Comparison of ENCODE assay signal across 11 mouse cellular contexts in the genomic region with DNA sequence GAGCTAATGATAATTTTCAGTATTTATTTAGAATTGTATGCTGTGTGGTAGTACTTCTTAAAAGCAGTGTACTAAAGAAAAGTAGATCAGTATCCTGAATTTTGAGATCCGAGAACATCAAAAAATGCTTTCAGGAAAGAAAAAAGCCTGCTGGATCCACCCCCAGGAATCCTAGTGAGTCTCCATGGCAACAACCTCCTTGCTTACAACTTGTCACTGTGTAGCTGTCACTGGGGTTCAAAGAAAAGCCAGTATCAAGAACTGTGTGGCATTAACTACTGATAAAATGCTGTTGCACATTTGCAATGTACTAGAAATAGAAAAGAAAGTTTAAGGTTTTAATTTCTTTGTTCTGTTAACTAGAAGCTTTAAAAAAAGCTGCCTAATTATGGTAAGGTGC. TPM values are rescaled to one million over a fixed set of nuclear protein-coding genes. Genes with fewer than 3 reads are reported as not detected.
A peak's percentile ranks its signal among the peaks of the same experiment; 100 is the strongest.
DNase-seq lines count a peak whose midpoint lies in the region; ATAC-seq and TF ChIP-seq lines count a peak whose summit lies in the region.
"Had no signal": no experiment of that assay in that cellular context is flagged by ENCODE, and none has a peak within 500 bp of the region (broad histone marks: within the 10 kb centered on the region; RNA-seq: fewer than 3 reads in every experiment).

No protein-coding gene starts in this region.

- H3K4me3 ChIP-seq in layer of hippocampus, adult 2 months, result no peak overlapping the region; the same call in 1 of the 2 replicates
- no peak overlapping the region for H3K4me3 ChIP-seq in forebrain, embryonic 15.5 days
- no peak overlapping the region for H3K4me3 ChIP-seq in midbrain, embryonic 15.5 days
- no peak overlapping the region for H3K4me3 ChIP-seq in intestine, embryonic 15.5 days (replicated peaks)

- DNase-seq in layer of hippocampus, adult 2 months (ENCODE audit: low spot score in 2 of 2), result peak; percentile 50 to 55
- no peak for DNase-seq in layer of hippocampus, postnatal 25 days (ENCODE audit: extremely low spot score in 1 of 2, low spot score in 1 of 2)
- peak; percentile 41 for DNase-seq in embryo, embryonic 10 days (ENCODE audit: low spot score)
- DNase-seq in gastrocnemius, postnatal 10 days, result no peak
- DNase-seq: cerebellum, postnatal 36 days; kidney, postnatal 25 days; lung, postnatal 10 days had no signal

- peak overlapping the region; percentile 58 for H3K27ac ChIP-seq in layer of hippocampus, adult 2 months
- H3K27ac ChIP-seq in forebrain, embryonic 15.5 days (replicated peaks), result peak overlapping the region; percentile 39
- H3K27ac ChIP-seq in midbrain, embryonic 15.5 days, result peak overlapping the region; percentile 50
- H3K27ac ChIP-seq in intestine, embryonic 15.5 days, result no peak overlapping the region
- H3K27ac ChIP-seq: stomach, postnatal 0 days had no signal

- H3K36me3 ChIP-seq in forebrain, embryonic 15.5 days, result no peaks in the 10 kb centered on the region
- no peaks in the 10 kb centered on the region for H3K36me3 ChIP-seq in midbrain, embryonic 15.5 days (replicated peaks)
- no peaks in the 10 kb centered on the region for H3K36me3 ChIP-seq in intestine, embryonic 15.5 days

- no peaks in the 10 kb centered on the region for H3K9me3 ChIP-seq in forebrain, embryonic 15.5 days
- H3K9me3 ChIP-seq in midbrain, embryonic 15.5 days, result no peaks in the 10 kb centered on the region
- H3K9me3 ChIP-seq in intestine, embryonic 15.5 days, result no peaks in the 10 kb centered on the region

- H3K27me3 ChIP-seq in forebrain, embryonic 15.5 days, result no peaks in the 10 kb centered on the region
- no peaks in the 10 kb centered on the region for H3K27me3 ChIP-seq in midbrain, embryonic 15.5 days (replicated peaks)
- H3K27me3 ChIP-seq in intestine, embryonic 15.5 days (replicated peaks), result no peaks in the 10 kb centered on the region

- 0% methylated on average over 1 of the region's 1 CpGs for WGBS in forebrain, embryonic 15.5 days
- WGBS in midbrain, embryonic 15.5 days, result 0% methylated on average over 1 of the region's 1 CpGs
- WGBS in intestine, embryonic 15.5 days, result 66% methylated on average over 1 of the region's 1 CpGs

- H3K9ac ChIP-seq in forebrain, embryonic 15.5 days (replicated peaks), result no peak overlapping the region
- no peak overlapping the region for H3K9ac ChIP-seq in midbrain, embryonic 15.5 days
- H3K9ac ChIP-seq in intestine, embryonic 15.5 days, result no peak overlapping the region

- ATAC-seq in forebrain, embryonic 15.5 days (replicated peaks), result peak; percentile 91
- peak; percentile 81 for ATAC-seq in midbrain, embryonic 15.5 days (replicated peaks)
- no peak for ATAC-seq in intestine, embryonic 15.5 days

- no peak for TF ChIP-seq CTCF in layer of hippocampus, adult 2 months (conservative IDR thresholded peaks at IDR 0.05)

- peaks cover 28% of the 10 kb centered on the region for H3K4me1 ChIP-seq in forebrain, embryonic 15.5 days
- H3K4me1 ChIP-seq in midbrain, embryonic 15.5 days, result peaks cover 21% of the 10 kb centered on the region
- no peaks in the 10 kb centered on the region for H3K4me1 ChIP-seq in intestine, embryonic 15.5 days (replicated peaks)

- H3K4me2 ChIP-seq in forebrain, embryonic 15.5 days (replicated peaks), result no peak overlapping the region; the same call in 1 of the 2 replicates
- no peak overlapping the region; the same call in 1 of the 2 replicates for H3K4me2 ChIP-seq in midbrain, embryonic 15.5 days
- no peak overlapping the region for H3K4me2 ChIP-seq in intestine, embryonic 15.5 days (replicated peaks)

RNA-seq across cellular contexts. Expression of a gene that starts 15.9 kb away (rescaled TPM):
- 100 to 1,000 TPM; 145 to 147 TPM for total RNA-seq in layer of hippocampus, adult 2 months (2021)
- 100 to 1,000 TPM; 138 to 153 TPM for total RNA-seq in layer of hippocampus, postnatal 25 days (2021)
- 132 and 136 TPM in 2 replicates for polyA plus RNA-seq in forebrain, embryonic 15.5 days (2015; fragmentation: Nextera tagmentation; extraction: Ambion mirVana)
- 123 and 129 TPM in 2 replicates for polyA plus RNA-seq in midbrain, embryonic 15.5 days (2015; fragmentation: Nextera tagmentation; extraction: Ambion mirVana)
- 10 to 100 TPM; 54.1 to 61.9 TPM for total RNA-seq in gastrocnemius, postnatal 10 days (2021)
- polyA plus RNA-seq in intestine, embryonic 15.5 days (2015; fragmentation: Nextera tagmentation; extraction: Ambion mirVana), result 81.3 and 82.3 TPM in 2 replicates

RNA-seq across cellular contexts. Expression of a gene that starts 51.4 kb away (rescaled TPM):
- 100 to 1,000 TPM; 224 to 255 TPM for total RNA-seq in layer of hippocampus, adult 2 months (2021)
- total RNA-seq in layer of hippocampus, postnatal 25 days (2021), result 100 to 1,000 TPM; 219 to 254 TPM
- polyA plus RNA-seq in forebrain, embryonic 15.5 days (2015; fragmentation: Nextera tagmentation; extraction: Ambion mirVana), result 213 and 219 TPM in 2 replicates
- polyA plus RNA-seq in midbrain, embryonic 15.5 days (2015; fragmentation: Nextera tagmentation; extraction: Ambion mirVana), result 202 and 212 TPM in 2 replicates
- total RNA-seq in gastrocnemius, postnatal 10 days (2021), result 100 to 1,000 TPM; 406 to 473 TPM
- 276 and 282 TPM in 2 replicates for polyA plus RNA-seq in intestine, embryonic 15.5 days (2015; fragmentation: Nextera tagmentation; extraction: Ambion mirVana)

RNA-seq across cellular contexts. Expression of a gene that starts 51.5 kb away (rescaled TPM):
- 10 to 100 TPM; 38.1 to 39.5 TPM for total RNA-seq in layer of hippocampus, adult 2 months (2021)
- 10 to 100 TPM; 32.5 to 43.0 TPM for total RNA-seq in layer of hippocampus, postnatal 25 days (2021)
- 58.7 and 63.8 TPM in 2 replicates for polyA plus RNA-seq in forebrain, embryonic 15.5 days (2015; fragmentation: Nextera tagmentation; extraction: Ambion mirVana)
- polyA plus RNA-seq in midbrain, embryonic 15.5 days (2015; fragmentation: Nextera tagmentation; extraction: Ambion mirVana), result 70.4 and 71.1 TPM in 2 replicates
- total RNA-seq in gastrocnemius, postnatal 10 days (2021), result 10 to 100 TPM; 14.9 to 20.1 TPM
- polyA plus RNA-seq in intestine, embryonic 15.5 days (2015; fragmentation: Nextera tagmentation; extraction: Ambion mirVana), result 27.8 and 29.8 TPM in 2 replicates

Comparison
In these comparisons a context has a peak if more than half of its experiments do, and no peak if none do; other contexts are left out.
1. DNase-seq: peak in layer of hippocampus, adult 2 months (2 of 2) and embryo, embryonic 10 days (single experiment); none in layer of hippocampus, postnatal 25 days (0 of 2) and gastrocnemius, postnatal 10 days (single experiment).